Mouse (Mus musculus): Measurements from ENCODE around the gene Akap5. TPM values are rescaled to one million over a fixed set of nuclear protein-coding genes. Genes with fewer than 3 reads are reported as not detected.

The Akap5 gene
- polyA plus RNA-seq, 1 experiment from 2014 or later = 1.1 TPM

GRCm38 (mm10) chr12:76318282-76319212, 6.1 kb upstream of the Akap5 start:
- no peaks in the 10 kb centered on the region for H3K4me1 ChIP-seq (ENCODE audit: control insufficient read depth, insufficient read depth, low read length)
- no peak overlapping the region for H3K27ac ChIP-seq (replicated peaks; ENCODE audit: low read depth, low read length)
- H3K4me3 ChIP-seq (ENCODE audit: low read depth, low read length) = no peak overlapping the region
- no peaks in the 10 kb centered on the region for H3K27me3 ChIP-seq (replicated peaks; ENCODE audit: control insufficient read depth, insufficient read depth, low read length)
- DNase-seq (ENCODE audit: low spot score) = peak; percentile 1
- H3K9me3 ChIP-seq (ENCODE audit: control insufficient read depth, low read length) = no peaks in the 10 kb centered on the region
- no peak overlapping the region for H3K4me2 ChIP-seq (ENCODE audit: low read depth, low read length)
- no peak overlapping the region; the same call in 1 of the 2 replicates for H3K9ac ChIP-seq (ENCODE audit: low read depth, low read length)
- peaks cover 61% of the 10 kb centered on the region for H3K36me3 ChIP-seq (ENCODE audit: control insufficient read depth, insufficient read depth, low read length)
- 75% methylated on average over 9 of the region's 9 CpGs for WGBS
- no peak for ATAC-seq (ENCODE audit: low read depth)

DNA sequence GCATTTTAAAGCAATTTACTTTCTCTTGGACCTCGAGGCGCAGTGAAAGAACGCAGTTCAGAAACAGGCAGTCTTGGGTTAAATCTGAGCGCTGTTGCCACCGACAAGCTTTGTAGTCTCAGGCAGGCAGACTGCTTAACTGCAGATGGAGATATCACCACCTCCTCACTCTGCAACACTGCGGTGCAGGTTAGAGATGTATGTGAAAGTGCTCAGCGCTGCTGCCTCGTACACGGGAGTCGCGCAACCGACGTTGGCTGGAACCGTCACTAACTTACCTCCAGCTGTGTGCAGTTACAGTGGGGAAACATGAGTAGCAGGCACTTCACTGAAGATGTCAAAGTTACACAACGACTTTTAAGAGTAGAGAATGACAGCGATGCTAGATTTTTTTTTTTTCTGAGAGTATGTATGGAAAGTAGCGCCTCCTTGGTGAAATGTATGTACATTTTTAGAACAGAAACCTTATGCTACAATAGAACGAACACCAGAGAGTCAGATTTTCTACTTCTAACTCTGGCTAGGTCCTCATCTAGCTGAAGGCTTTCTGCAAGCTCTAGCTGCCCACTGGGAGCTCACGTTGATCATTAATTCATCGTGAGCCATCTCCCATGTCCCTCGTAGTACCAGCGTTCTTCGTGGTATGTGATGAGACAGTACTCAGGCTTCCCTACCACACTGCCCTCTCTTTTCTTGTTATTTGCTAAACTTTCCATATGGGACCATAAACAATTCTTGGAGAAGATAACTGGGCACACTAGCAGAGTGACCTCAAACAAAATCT, 1.9 kb downstream of the Akap5 start:
- Histone ChIP-seq H3K27ac (replicated peaks; ENCODE audit: low read depth, low read length) (no peak overlapping the region), H3K9ac (ENCODE audit: low read depth, low read length) (no peak overlapping the region), H3K4me3 (ENCODE audit: low read depth, low read length) (no peak overlapping the region), H3K27me3 (replicated peaks; ENCODE audit: control insufficient read depth, insufficient read depth, low read length) (no peaks in the 10 kb centered on the region), H3K9me3 (ENCODE audit: control insufficient read depth, low read length) (no peaks in the 10 kb centered on the region), H3K4me1 (ENCODE audit: control insufficient read depth, insufficient read depth, low read length) (no peaks in the 10 kb centered on the region), H3K4me2 (ENCODE audit: low read depth, low read length) (no peak overlapping the region), H3K36me3 (ENCODE audit: control insufficient read depth, insufficient read depth, low read length) (no peaks in the 10 kb centered on the region)
- WGBS = 80% methylated on average over 23 of the region's 23 CpGs
- no peak for ATAC-seq (ENCODE audit: low read depth)
- no peak for DNase-seq (ENCODE audit: low spot score)

GRCm38 (mm10) chr12:76328567-76329354, 4.1 kb downstream of the Akap5 start:
- no peaks in the 10 kb centered on the region for H3K27me3 ChIP-seq (replicated peaks; ENCODE audit: control insufficient read depth, insufficient read depth, low read length)
- no peak overlapping the region for H3K4me3 ChIP-seq (ENCODE audit: low read depth, low read length)
- ATAC-seq (ENCODE audit: low read depth) (no peak), DNase-seq (ENCODE audit: low spot score) (no peak)
- H3K36me3 ChIP-seq (ENCODE audit: control insufficient read depth, insufficient read depth, low read length) = no peaks in the 10 kb centered on the region
- no peak overlapping the region for H3K4me2 ChIP-seq (ENCODE audit: low read depth, low read length)
- H3K4me1 ChIP-seq (ENCODE audit: control insufficient read depth, insufficient read depth, low read length) = no peaks in the 10 kb centered on the region
- no peak overlapping the region for H3K27ac ChIP-seq (replicated peaks; ENCODE audit: low read depth, low read length)
- 82% methylated on average over 6 of the region's 6 CpGs for WGBS
- no peaks in the 10 kb centered on the region for H3K9me3 ChIP-seq (ENCODE audit: control insufficient read depth, low read length)
- H3K9ac ChIP-seq (ENCODE audit: low read depth, low read length) = no peak overlapping the region

DNA sequence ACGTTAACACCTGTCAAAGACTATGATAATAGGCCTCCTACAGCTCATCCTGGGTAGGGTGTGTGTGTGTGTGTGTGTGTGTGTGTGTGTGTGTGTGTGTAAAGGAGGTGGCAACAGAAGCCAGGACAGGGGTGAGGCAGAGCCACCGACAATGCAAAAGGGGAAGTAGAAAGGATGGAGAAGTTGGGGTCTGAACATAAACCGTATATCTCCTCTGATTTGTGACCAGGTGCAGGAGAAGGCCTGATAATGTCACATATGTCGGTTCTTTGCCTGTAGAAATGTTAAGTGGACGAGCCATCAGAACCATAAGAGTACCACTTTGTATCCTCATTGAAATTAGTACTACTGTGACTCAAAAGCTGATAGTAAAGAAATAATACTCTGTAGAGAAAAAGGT, 9.0 kb downstream of the Akap5 start:
- ATAC-seq (ENCODE audit: low read depth) = no peak
- Histone ChIP-seq H3K4me3 (ENCODE audit: low read depth, low read length) (no peak overlapping the region), H3K9ac (ENCODE audit: low read depth, low read length) (no peak overlapping the region), H3K27ac (replicated peaks; ENCODE audit: low read depth, low read length) (no peak overlapping the region), H3K4me2 (ENCODE audit: low read depth, low read length) (no peak overlapping the region), H3K36me3 (ENCODE audit: control insufficient read depth, insufficient read depth, low read length) (no peaks in the 10 kb centered on the region), H3K4me1 (ENCODE audit: control insufficient read depth, insufficient read depth, low read length) (no peaks in the 10 kb centered on the region), H3K27me3 (replicated peaks; ENCODE audit: control insufficient read depth, insufficient read depth, low read length) (no peaks in the 10 kb centered on the region), H3K9me3 (ENCODE audit: control insufficient read depth, low read length) (no peaks in the 10 kb centered on the region)
- 92% methylated on average over 5 of the region's 5 CpGs for WGBS
- no peak for DNase-seq (ENCODE audit: low spot score)

DNA sequence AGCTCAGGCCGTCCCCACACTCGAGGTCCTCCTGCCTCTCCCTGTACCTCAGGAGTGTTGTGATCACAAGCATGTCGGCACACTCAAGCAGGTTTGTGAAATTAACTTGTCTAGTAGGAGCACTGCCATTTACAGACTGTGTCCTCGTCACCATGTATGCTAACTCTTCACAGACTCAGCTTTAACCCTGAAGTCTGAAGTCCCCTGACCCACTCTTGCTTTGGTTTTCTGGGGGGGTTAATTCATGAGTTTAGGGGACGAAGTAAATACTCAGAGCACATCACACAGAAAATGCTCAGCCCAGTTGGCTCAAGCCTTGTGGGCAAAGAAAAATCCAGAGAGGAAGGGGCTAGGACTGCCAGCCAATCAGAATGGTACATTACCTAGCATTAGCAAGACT, 10.9 kb downstream of the Akap5 start:
- Histone ChIP-seq H3K27me3 (replicated peaks; ENCODE audit: control insufficient read depth, insufficient read depth, low read length) (no peaks in the 10 kb centered on the region), H3K36me3 (ENCODE audit: control insufficient read depth, insufficient read depth, low read length) (no peaks in the 10 kb centered on the region), H3K9ac (ENCODE audit: low read depth, low read length) (no peak overlapping the region), H3K4me1 (ENCODE audit: control insufficient read depth, insufficient read depth, low read length) (no peaks in the 10 kb centered on the region), H3K27ac (replicated peaks; ENCODE audit: low read depth, low read length) (no peak overlapping the region), H3K4me3 (ENCODE audit: low read depth, low read length) (no peak overlapping the region), H3K4me2 (ENCODE audit: low read depth, low read length) (no peak overlapping the region), H3K9me3 (ENCODE audit: control insufficient read depth, low read length) (no peaks in the 10 kb centered on the region)
- 79% methylated on average over 5 of the region's 5 CpGs for WGBS
- DNase-seq (ENCODE audit: low spot score) (no peak), ATAC-seq (ENCODE audit: low read depth) (no peak)

DNA sequence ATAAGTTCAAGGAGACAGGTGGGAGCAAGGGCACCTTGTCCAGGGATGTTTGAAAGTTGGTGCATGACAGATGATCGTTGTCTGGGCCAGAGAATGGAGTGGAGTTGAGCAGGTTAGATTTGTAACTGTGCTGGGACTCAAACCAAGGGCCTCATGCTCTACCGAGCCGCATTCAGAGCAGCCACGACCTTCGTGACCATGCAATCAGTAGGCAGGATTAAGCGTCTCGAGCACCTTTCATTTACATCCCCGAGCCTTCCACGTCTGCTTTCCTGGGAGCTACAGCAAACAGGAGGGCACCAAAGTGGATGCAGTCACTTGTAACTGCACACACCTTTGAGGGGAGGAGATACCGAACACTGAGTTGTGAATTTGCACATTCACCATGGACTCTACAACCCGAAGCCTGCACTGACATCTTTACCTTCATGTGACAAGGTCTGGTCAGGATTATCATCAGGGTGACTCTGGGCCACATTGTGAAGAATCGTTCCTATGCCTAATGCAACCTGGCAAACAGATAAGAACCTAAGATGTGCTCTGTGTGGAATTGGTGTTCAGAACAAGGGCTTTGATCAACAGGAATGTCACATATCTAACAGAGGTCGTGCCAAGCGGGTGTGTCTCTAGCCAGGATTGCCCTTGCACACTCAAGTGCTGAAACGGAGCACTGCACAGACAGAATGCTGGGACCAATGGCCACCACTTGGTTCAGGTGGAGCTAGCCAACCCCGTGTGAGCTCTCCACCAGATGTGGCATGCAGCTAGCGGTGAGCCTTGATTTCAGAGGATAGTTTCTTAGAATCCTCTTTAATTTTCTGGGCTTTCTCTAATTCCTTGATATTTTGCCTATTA, 11.6 kb downstream of the Akap5 start:
- Histone ChIP-seq H3K9ac (ENCODE audit: low read depth, low read length) (no peak overlapping the region), H3K4me3 (ENCODE audit: low read depth, low read length) (no peak overlapping the region), H3K4me1 (ENCODE audit: control insufficient read depth, insufficient read depth, low read length) (no peaks in the 10 kb centered on the region), H3K27me3 (replicated peaks; ENCODE audit: control insufficient read depth, insufficient read depth, low read length) (no peaks in the 10 kb centered on the region), H3K9me3 (ENCODE audit: control insufficient read depth, low read length) (no peaks in the 10 kb centered on the region), H3K27ac (replicated peaks; ENCODE audit: low read depth, low read length) (no peak overlapping the region), H3K36me3 (ENCODE audit: control insufficient read depth, insufficient read depth, low read length) (no peaks in the 10 kb centered on the region), H3K4me2 (ENCODE audit: low read depth, low read length) (no peak overlapping the region)
- DNase-seq (ENCODE audit: low spot score) = no peak
- WGBS = 76% methylated on average over 17 of the region's 17 CpGs
- no peak for ATAC-seq (ENCODE audit: low read depth)

GRCm38 (mm10) chr12:76341080-76341479, 16.4 kb downstream of the Akap5 start:
- DNase-seq (ENCODE audit: low spot score) (peak; percentile 68), ATAC-seq (ENCODE audit: low read depth) (no peak)
- no peak overlapping the region for H3K4me2 ChIP-seq (ENCODE audit: low read depth, low read length)
- 0 out of 2 replicates have a peak, but pooled peaks cover 4% of the 10 kb centered on the region for H3K36me3 ChIP-seq (ENCODE audit: control insufficient read depth, insufficient read depth, low read length)
- no peak overlapping the region for H3K9ac ChIP-seq (ENCODE audit: low read depth, low read length)
- no peaks in the 10 kb centered on the region for H3K4me1 ChIP-seq (ENCODE audit: control insufficient read depth, insufficient read depth, low read length)
- H3K4me3 ChIP-seq (ENCODE audit: low read depth, low read length) = no peak overlapping the region
- H3K27ac ChIP-seq (replicated peaks; ENCODE audit: low read depth, low read length) = no peak overlapping the region
- no peaks in the 10 kb centered on the region for H3K27me3 ChIP-seq (replicated peaks; ENCODE audit: control insufficient read depth, insufficient read depth, low read length)
- H3K9me3 ChIP-seq (ENCODE audit: control insufficient read depth, low read length) = no peaks in the 10 kb centered on the region
- WGBS = 6% methylated on average over 4 of the region's 4 CpGs

Data from embryonic facial prominence, embryonic 14.5 days (tissue).